Mouse (Mus musculus): ENCODE data around the gene Vpreb1. TPM values are rescaled to one million over a fixed set of nuclear protein-coding genes. Genes with fewer than 3 reads are reported as not detected.
A peak's percentile ranks its signal among the peaks of the same experiment; 100 is the strongest.

The Vpreb1 gene
- polyA plus RNA-seq, 1 experiment from 2014 or later, result 0.73 TPM

- no peaks in the 10 kb centered on the region for H3K36me3 ChIP-seq (ENCODE audit: control insufficient read depth, insufficient read depth)
- H3K27me3 ChIP-seq (replicated peaks; ENCODE audit: control insufficient read depth, insufficient read depth, low read length), result no peaks in the 10 kb centered on the region
- no peak overlapping the region for H3K4me3 ChIP-seq (ENCODE audit: low read depth, low read length)
- no peak overlapping the region for H3K4me2 ChIP-seq (replicated peaks; ENCODE audit: low read depth)
- no peak for TF ChIP-seq CTCF (IDR thresholded peaks at IDR 0.05; ENCODE audit: low read depth)
- H3K27ac ChIP-seq (ENCODE audit: low read depth, low read length), result no peak overlapping the region
- no peaks in the 10 kb centered on the region for H3K4me1 ChIP-seq (replicated peaks; ENCODE audit: control insufficient read depth, insufficient read depth, low read length)
- no peak overlapping the region for H3K9ac ChIP-seq (ENCODE audit: low read depth, low read length)
- ATAC-seq, result no peak
- no peaks in the 10 kb centered on the region for H3K9me3 ChIP-seq (ENCODE audit: control insufficient read depth)
These were observed 21.4 kb downstream of the Vpreb1 start for GRCm38 (mm10) chr16:16849196-16849595.

GRCm38 (mm10) chr16:16829671-16830070 lies 41.0 kb downstream of the Vpreb1 start:
- WGBS, result 82% methylated on average over 3 of the region's 3 CpGs
- H3K27ac ChIP-seq (ENCODE audit: low read depth, low read length), result no peak overlapping the region

GRCm38 (mm10) chr16:16828757-16829615 lies 41.7 kb downstream of the Vpreb1 start, which contains the start of gene Spag6l:
Gene Spag6l, minus strand, starts transcription at chr16:16829456.
- Histone ChIP-seq H3K27ac (ENCODE audit: low read depth, low read length) (no peak within 1 kb of the TSS), H3K27me3 (replicated peaks; ENCODE audit: control insufficient read depth, insufficient read depth, low read length) (no peaks in the 10 kb centered on the region), H3K9ac (ENCODE audit: low read depth, low read length) (no peak within 1 kb of the TSS), H3K4me1 (replicated peaks; ENCODE audit: control insufficient read depth, insufficient read depth, low read length) (no peaks in the 10 kb centered on the region), H3K36me3 (ENCODE audit: control insufficient read depth, insufficient read depth) (no peaks in the 10 kb centered on the region), H3K9me3 (ENCODE audit: control insufficient read depth) (no peaks in the 10 kb centered on the region), H3K4me2 (replicated peaks; ENCODE audit: low read depth) (peak within 1 kb of the TSS; percentile 92), H3K4me3 (ENCODE audit: low read depth, low read length) (peak within 1 kb of the TSS; percentile 46)
- 6% methylated on average over 33 of the region's 33 CpGs for WGBS
- ATAC-seq, result peak; percentile 72
- TF ChIP-seq CTCF (IDR thresholded peaks at IDR 0.05; ENCODE audit: low read depth), result peak; percentile 62

More at GRCm38 (mm10) chr16:16829671-16830070, 41.0 kb downstream of the Vpreb1 start:
- Histone ChIP-seq H3K4me3 (ENCODE audit: low read depth, low read length) (no peak overlapping the region), H3K9ac (ENCODE audit: low read depth, low read length) (no peak overlapping the region), H3K4me1 (replicated peaks; ENCODE audit: control insufficient read depth, insufficient read depth, low read length) (no peaks in the 10 kb centered on the region), H3K9me3 (ENCODE audit: control insufficient read depth) (no peaks in the 10 kb centered on the region), H3K4me2 (replicated peaks; ENCODE audit: low read depth) (peak overlapping the region; percentile 92; the same call in 1 of the 2 replicates), H3K36me3 (ENCODE audit: control insufficient read depth, insufficient read depth) (no peaks in the 10 kb centered on the region), H3K27me3 (replicated peaks; ENCODE audit: control insufficient read depth, insufficient read depth, low read length) (no peaks in the 10 kb centered on the region)
- ATAC-seq, result no peak
- no peak for TF ChIP-seq CTCF (IDR thresholded peaks at IDR 0.05; ENCODE audit: low read depth)

- ATAC-seq, result no peak
- no peaks in the 10 kb centered on the region for H3K36me3 ChIP-seq (ENCODE audit: control insufficient read depth, insufficient read depth)
- H3K27me3 ChIP-seq (replicated peaks; ENCODE audit: control insufficient read depth, insufficient read depth, low read length), result no peaks in the 10 kb centered on the region
- H3K4me3 ChIP-seq (ENCODE audit: low read depth, low read length), result no peak overlapping the region
- 91% methylated on average over 2 of the region's 2 CpGs for WGBS
- no peak overlapping the region for H3K4me2 ChIP-seq (replicated peaks; ENCODE audit: low read depth)
- H3K9ac ChIP-seq (ENCODE audit: low read depth, low read length), result no peak overlapping the region
- H3K27ac ChIP-seq (ENCODE audit: low read depth, low read length), result no peak overlapping the region
- H3K4me1 ChIP-seq (replicated peaks; ENCODE audit: control insufficient read depth, insufficient read depth, low read length), result no peaks in the 10 kb centered on the region
- H3K9me3 ChIP-seq (ENCODE audit: control insufficient read depth), result no peaks in the 10 kb centered on the region
- TF ChIP-seq CTCF (IDR thresholded peaks at IDR 0.05; ENCODE audit: low read depth), result no peak
These were observed 44.4 kb downstream of the Vpreb1 start for GRCm38 (mm10) chr16:16826223-16826622.

- no peak for TF ChIP-seq CTCF (IDR thresholded peaks at IDR 0.05; ENCODE audit: low read depth)
These were observed 45.2 kb downstream of the Vpreb1 start for GRCm38 (mm10) chr16:16825476-16825875.

More at GRCm38 (mm10) chr16:16825476-16825875, 45.2 kb downstream of the Vpreb1 start:
- no peak overlapping the region for H3K4me3 ChIP-seq (ENCODE audit: low read depth, low read length)
- no peaks in the 10 kb centered on the region for H3K27me3 ChIP-seq (replicated peaks; ENCODE audit: control insufficient read depth, insufficient read depth, low read length)
- H3K36me3 ChIP-seq (ENCODE audit: control insufficient read depth, insufficient read depth), result no peaks in the 10 kb centered on the region
- no peaks in the 10 kb centered on the region for H3K4me1 ChIP-seq (replicated peaks; ENCODE audit: control insufficient read depth, insufficient read depth, low read length)
- 54% methylated on average over 5 of the region's 5 CpGs for WGBS
- no peak for ATAC-seq
- no peaks in the 10 kb centered on the region for H3K9me3 ChIP-seq (ENCODE audit: control insufficient read depth)
- H3K4me2 ChIP-seq (replicated peaks; ENCODE audit: low read depth), result no peak overlapping the region
- no peak overlapping the region for H3K9ac ChIP-seq (ENCODE audit: low read depth, low read length)
- no peak overlapping the region for H3K27ac ChIP-seq (ENCODE audit: low read depth, low read length)

Other genes starting within 250 kb of the Vpreb1 start
- not detected in 2 replicates for gene Olfr19, start 194.4 kb downstream of the Vpreb1 start, polyA plus RNA-seq (2015; fragmentation: Nextera tagmentation; extraction: Ambion mirVana)
- 0.12 and 0.21 TPM in 2 replicates for gene Spag6l, start 41.4 kb downstream of the Vpreb1 start, polyA plus RNA-seq (2015; fragmentation: Nextera tagmentation; extraction: Ambion mirVana)
- gene Igll1, start 6.9 kb downstream of the Vpreb1 start, polyA plus RNA-seq (2015; fragmentation: Nextera tagmentation; extraction: Ambion mirVana), result 0.24 TPM in 1 of 2 replicates, not detected in the other
- 24.3 and 25.1 TPM in 2 replicates for gene Top3b, start 107 bp downstream of the Vpreb1 start, polyA plus RNA-seq (2015; fragmentation: Nextera tagmentation; extraction: Ambion mirVana)
- 4.7 and 4.8 TPM in 2 replicates for gene Ppm1f, start 25.6 kb upstream of the Vpreb1 start, polyA plus RNA-seq (2015; fragmentation: Nextera tagmentation; extraction: Ambion mirVana)
- 86.6 and 88.6 TPM in 2 replicates for gene Mapk1, start 112.5 kb upstream of the Vpreb1 start, polyA plus RNA-seq (2015; fragmentation: Nextera tagmentation; extraction: Ambion mirVana)
- gene Ypel1, start 198.9 kb upstream of the Vpreb1 start, polyA plus RNA-seq (2015; fragmentation: Nextera tagmentation; extraction: Ambion mirVana), result 3.4 and 3.6 TPM in 2 replicates
- 71.9 and 78.7 TPM in 2 replicates for gene Ppil2, start 240.4 kb upstream of the Vpreb1 start, polyA plus RNA-seq (2015; fragmentation: Nextera tagmentation; extraction: Ambion mirVana)